Mouse (Mus musculus) CH12.LX (cell line): ENCODE measurements at regions not wholly inside any gene's neighbourhood (a gene's known extent, or its start where the extent isn't known, plus 50 kb on each side); places are given as distances from the start of the nearest gene placed in this dataset.

Experiments used
- DNase-seq: peaks from one replicate; pipeline ENCODE4 v3.0.0-alpha.2; 2013; ENCODE audit errors: extremely low read depth
- H3K27ac ChIP-seq: 2 replicates; pipeline ENCODE4 v1.5.1; 2012; ENCODE audit warnings: low read depth, mild to moderate bottlenecking, control low read depth, moderate library complexity; ENCODE audit not compliant: insufficient read depth
- H3K27me3 ChIP-seq: replicated peaks from 2 replicates; pipeline ENCODE3; 2012; ENCODE audit warnings: inconsistent platforms
- H3K36me3 ChIP-seq, 2 experiments: replicated peaks in 1 of 2; 2 replicates each; pipeline versions ENCODE3 to v1.6.1; 2012; ENCODE audit warnings: inconsistent platforms in 1 of 2, low read length in 1 of 2, mild to moderate bottlenecking in 1 of 2, mixed read lengths in 1 of 2, moderate library complexity in 1 of 2; ENCODE audit not compliant: control insufficient read depth in 1 of 2, insufficient read depth in 1 of 2
- H3K4me1 ChIP-seq, 2 experiments: 2 replicates each; pipeline ENCODE4 v1.6.1; 2012; ENCODE audit warnings: inconsistent platforms in 1 of 2, moderate library complexity in 1 of 2; ENCODE audit not compliant: insufficient read depth in 2 of 2, control insufficient read depth in 1 of 2
- H3K4me2 ChIP-seq: 2 replicates; pipeline ENCODE4 v1.6.1; 2012; ENCODE audit warnings: low read depth, mild to moderate bottlenecking, control low read depth; ENCODE audit not compliant: poor library complexity, insufficient read depth, severe bottlenecking
- H3K4me3 ChIP-seq, 3 experiments: fragments of 150-350 bp in 1 of 3; sonication (generic) in 1 of 3; replicated peaks in 1 of 3; 2 replicates each; pipeline versions ENCODE3 to v1.5.1; 2011 to 2012; ENCODE audit warnings: low read depth in 2 of 3, low read length in 2 of 3, mild to moderate bottlenecking in 2 of 3, moderate library complexity in 2 of 3, control low read depth in 1 of 3, improper control_type of control experiment in 1 of 3, inconsistent platforms in 1 of 3, mixed read lengths in 1 of 3; ENCODE audit not compliant: poor library complexity in 1 of 3
- H3K79me2 ChIP-seq: replicated peaks from 2 replicates; pipeline ENCODE4 v1.6.1; 2012; ENCODE audit warnings: mild to moderate bottlenecking, moderate library complexity; ENCODE audit not compliant: control insufficient read depth, poor library complexity, insufficient read depth, severe bottlenecking; ENCODE audit errors: extremely low read depth
- H3K9ac ChIP-seq: 2 replicates; pipeline ENCODE4 v1.6.1; 2012; ENCODE audit warnings: low read depth, mild to moderate bottlenecking, control low read depth, moderate library complexity; ENCODE audit not compliant: insufficient read depth
- H3K9me3 ChIP-seq: replicated peaks from 2 replicates; pipeline ENCODE3; 2012; ENCODE audit warnings: low read length, inconsistent platforms, mixed read lengths
- BHLHE40 ChIP-seq: IDR thresholded peaks from 2 replicates; pipeline ENCODE4 v1.6.1; 2011; ENCODE audit warnings: mild to moderate bottlenecking, low read depth, low read length, improper control_type of control experiment
- CHD1 ChIP-seq: IDR thresholded peaks from 2 replicates; pipeline ENCODE4 v1.6.1; 2012; ENCODE audit warnings: low read depth, low read length, improper control_type of control experiment, inconsistent platforms
- CHD2 ChIP-seq: IDR thresholded peaks from 2 replicates; pipeline ENCODE4 v1.6.1; 2011; ENCODE audit warnings: low read length, improper control_type of control experiment
- E2F4 ChIP-seq: IDR thresholded peaks from 2 replicates; pipeline ENCODE4 v1.6.1; 2011; ENCODE audit warnings: low read depth, low read length, improper control_type of control experiment; ENCODE audit not compliant: insufficient replicate concordance
- ELF1 ChIP-seq: IDR thresholded peaks from 2 replicates; pipeline ENCODE4 v1.6.1; 2014; ENCODE audit warnings: low read depth, mild to moderate bottlenecking, inconsistent platforms, low read length, improper control_type of control experiment
- EP300 ChIP-seq: IDR thresholded peaks from 2 replicates; pipeline ENCODE4 v1.6.1; 2011; ENCODE audit warnings: low read length, improper control_type of control experiment
- GABPA ChIP-seq: IDR thresholded peaks from 2 replicates; pipeline ENCODE4 v1.6.1; 2012; ENCODE audit warnings: low read depth, low read length, improper control_type of control experiment, inconsistent platforms; ENCODE audit not compliant: insufficient replicate concordance
- HCFC1 ChIP-seq: IDR thresholded peaks from 2 replicates; pipeline ENCODE4 v1.6.1; 2012; ENCODE audit warnings: low read depth, mild to moderate bottlenecking, inconsistent platforms, low read length, improper control_type of control experiment
- IRF4 ChIP-seq: IDR thresholded peaks from 2 replicates; pipeline ENCODE4 v1.6.1; 2014; ENCODE audit warnings: low read depth, mild to moderate bottlenecking, inconsistent platforms, low read length, improper control_type of control experiment
- JUN ChIP-seq: IDR thresholded peaks from 2 replicates; pipeline ENCODE4 v1.6.1; 2011; ENCODE audit warnings: low read depth, mild to moderate bottlenecking, low read length, improper control_type of control experiment, moderate library complexity; ENCODE audit not compliant: insufficient read depth
- JUND ChIP-seq: conservative IDR thresholded peaks from 2 replicates; pipeline ENCODE4 v1.6.1; 2011; ENCODE audit warnings: low read depth, low read length, improper control_type of control experiment
- MAX ChIP-seq: IDR thresholded peaks from 2 replicates; pipeline ENCODE4 v1.6.1; 2011; ENCODE audit warnings: low read length, improper control_type of control experiment
- MAZ ChIP-seq: IDR thresholded peaks from 2 replicates; pipeline ENCODE4 v1.6.1; 2012; ENCODE audit warnings: low read depth, mild to moderate bottlenecking, inconsistent platforms, low read length, improper control_type of control experiment, moderate library complexity
- MEF2A ChIP-seq: IDR thresholded peaks from 2 replicates; pipeline ENCODE4 v1.6.1; 2014; ENCODE audit warnings: low read depth, mild to moderate bottlenecking, inconsistent platforms, low read length, improper control_type of control experiment, borderline replicate concordance
- MXI1 ChIP-seq: IDR thresholded peaks from 2 replicates; pipeline ENCODE4 v1.6.1; 2011; ENCODE audit warnings: mild to moderate bottlenecking, low read depth, low read length, improper control_type of control experiment
- MYC ChIP-seq: IDR thresholded peaks from 2 replicates; pipeline ENCODE4 v1.6.1; 2011; ENCODE audit warnings: low read depth, mild to moderate bottlenecking, improper control_type of control experiment, low read length
- NRF1 ChIP-seq: IDR thresholded peaks from 2 replicates; pipeline ENCODE4 v1.6.1; 2014; ENCODE audit warnings: low read depth, mild to moderate bottlenecking, inconsistent platforms, low read length, improper control_type of control experiment, moderate library complexity
- POLR2A ChIP-seq: IDR thresholded peaks from 2 replicates; pipeline ENCODE4 v1.6.1; 2011; ENCODE audit warnings: low read depth, mild to moderate bottlenecking, improper control_type of control experiment, low read length
- POLR2AphosphoS2 ChIP-seq: IDR thresholded peaks from 2 replicates; pipeline ENCODE4 v1.6.1; 2011; ENCODE audit warnings: low read depth, low read length, improper control_type of control experiment
- RCOR1 ChIP-seq: conservative IDR thresholded peaks from 2 replicates; pipeline ENCODE4 v1.6.1; 2012; ENCODE audit warnings: low read depth, mild to moderate bottlenecking, inconsistent platforms, low read length, improper control_type of control experiment
- SIN3A ChIP-seq: IDR thresholded peaks from 2 replicates; pipeline ENCODE4 v1.6.1; 2012; ENCODE audit warnings: low read length, improper control_type of control experiment, inconsistent platforms
- SMC3 ChIP-seq: IDR thresholded peaks from 2 replicates; pipeline ENCODE4 v1.6.1; 2011; ENCODE audit warnings: low read depth, low read length, improper control_type of control experiment
- TBP ChIP-seq: conservative IDR thresholded peaks from 2 replicates; pipeline ENCODE4 v1.6.1; 2011; ENCODE audit warnings: low read depth, low read length, improper control_type of control experiment
- TCF12 ChIP-seq: IDR thresholded peaks from 2 replicates; pipeline ENCODE4 v1.6.1; 2014; ENCODE audit warnings: low read depth, mild to moderate bottlenecking, inconsistent platforms, low read length, improper control_type of control experiment
- UBTF ChIP-seq: IDR thresholded peaks from 2 replicates; pipeline ENCODE4 v1.6.1; 2012; ENCODE audit warnings: low read depth, mild to moderate bottlenecking, inconsistent platforms, low read length, improper control_type of control experiment, moderate library complexity
- USF1 ChIP-seq: IDR thresholded peaks from 2 replicates; pipeline ENCODE4 v1.6.1; 2014; ENCODE audit warnings: low read depth, mild to moderate bottlenecking, inconsistent platforms, low read length, improper control_type of control experiment
- USF2 ChIP-seq: conservative IDR thresholded peaks from 2 replicates; pipeline ENCODE4 v1.6.1; 2011; ENCODE audit warnings: low read depth, low read length, improper control_type of control experiment
- ZC3H11A ChIP-seq: IDR thresholded peaks from 2 replicates; pipeline ENCODE4 v1.6.1; 2012; ENCODE audit warnings: low read depth, mild to moderate bottlenecking, inconsistent platforms, low read length, improper control_type of control experiment
- ZMIZ1 ChIP-seq: IDR thresholded peaks from 2 replicates; pipeline ENCODE4 v1.6.1; 2012; ENCODE audit warnings: low read depth, mild to moderate bottlenecking, inconsistent platforms, low read length, improper control_type of control experiment
- ZNF384 ChIP-seq: IDR thresholded peaks from 2 replicates; pipeline ENCODE4 v1.6.1; 2012; ENCODE audit warnings: low read depth, low read length, improper control_type of control experiment, inconsistent platforms
- dilution Hi-C: fragments of 300-500 bp; cut with MboI; formaldehyde crosslinking; loops from 2 replicates; pipeline ENCODE4 v1.14.3; 2020; ENCODE audit warnings: low sequenced_read_pairs; ENCODE audit not compliant: extremely low pct_unique_long_range_greater_than_20kb, extremely low pct_ligation_motif_present
- in situ Hi-C: fragments of 300-500 bp; cut with MboI; formaldehyde crosslinking; loops from 3 replicates; pipeline ENCODE4 v1.14.3; 2019; ENCODE audit warnings: low sequenced_read_pairs, low pct_ligation_motif_present, low pct_unique_long_range_greater_than_20kb, mixed read lengths

GRCm38 (mm10) chr3:60898720-60899119 lies 103.9 kb upstream of the P2ry1 start:
- TF ChIP-seq ELF1 (no peak), POLR2A (no peak), UBTF (no peak), JUN (no peak), CHD1 (no peak), GABPA (no peak), BHLHE40 (no peak), IRF4 (no peak), POLR2AphosphoS2 (no peak), JUND (no peak), ZC3H11A (no peak), MYC (no peak), SIN3A (no peak), SMC3 (no peak), HCFC1 (no peak), ZNF384 (no peak), MXI1 (no peak), TCF12 (no peak), MAZ (no peak)
- dilution Hi-C loops, result no loop called here

GRCm38 (mm10) chr3:60901571-60901970 lies 101.0 kb upstream of the P2ry1 start:
- no peak overlapping the region for H3K4me3 ChIP-seq
- H3K36me3 ChIP-seq, result no peaks in the 10 kb centered on the region
- no peak for DNase-seq
- no peaks in the 10 kb centered on the region for H3K27me3 ChIP-seq
- dilution Hi-C loops, result no loop called here
- H3K4me2 ChIP-seq, result no peak overlapping the region
- TF ChIP-seq MAX, result no peak
- no peak for TF ChIP-seq BHLHE40
- no peak for TF ChIP-seq USF1
- no peak for TF ChIP-seq CHD2
- TF ChIP-seq ZMIZ1, result no peak
- no peak for TF ChIP-seq E2F4
- no peak for TF ChIP-seq ZC3H11A
- TF ChIP-seq RCOR1, result no peak
- no peak for TF ChIP-seq NRF1
- no peak for TF ChIP-seq EP300
- no peak for TF ChIP-seq USF2
- TF ChIP-seq TBP, result no peak
- no peak for TF ChIP-seq MEF2A
- no peaks in the 10 kb centered on the region for H3K4me1 ChIP-seq
- H3K27ac ChIP-seq, result no peak overlapping the region
- no peaks in the 10 kb centered on the region for H3K79me2 ChIP-seq
- in situ Hi-C loops, result no loop called here
- H3K9me3 ChIP-seq, result no peaks in the 10 kb centered on the region
- H3K9ac ChIP-seq, result no peak overlapping the region

More at GRCm38 (mm10) chr3:60898720-60899119, 103.9 kb upstream of the P2ry1 start:
- no peaks in the 10 kb centered on the region for H3K27me3 ChIP-seq
- H3K79me2 ChIP-seq, result no peaks in the 10 kb centered on the region
- DNase-seq, result no peak
- H3K9ac ChIP-seq, result no peak overlapping the region
- H3K36me3 ChIP-seq, result no peaks in the 10 kb centered on the region
- in situ Hi-C loops, result no loop called here
- H3K4me1 ChIP-seq, result no peaks in the 10 kb centered on the region
- H3K4me3 ChIP-seq, result no peak overlapping the region
- H3K4me2 ChIP-seq, result no peak overlapping the region
- H3K9me3 ChIP-seq, result no peaks in the 10 kb centered on the region
- no peak overlapping the region for H3K27ac ChIP-seq
